Mouse (Mus musculus) ES-Bruce4 (cell line): ENCODE data around the gene Nanos1.

ENCODE experiments used
- CTCF ChIP-seq: IDR thresholded peaks from one replicate; pipeline ENCODE4 v1.8.1; 2011; ENCODE audit warnings: low read depth, low read length
- EP300 ChIP-seq: IDR thresholded peaks from 2 replicates; pipeline ENCODE4 v1.6.1; 2011; ENCODE audit warnings: low read depth, low read length; ENCODE audit not compliant: insufficient read depth
- POLR2A ChIP-seq: IDR thresholded peaks from one replicate; pipeline ENCODE4 v1.8.1; 2011; ENCODE audit warnings: low read length; ENCODE audit not compliant: insufficient read depth

- TF ChIP-seq POLR2A (no peak), CTCF (no peak), EP300 (no peak)
Observed at GRCm38 (mm10) chr19:60758896-60759835, 3.4 kb downstream of the Nanos1 start.
